Mouse (Mus musculus) stomach, postnatal 0 days (tissue): ENCODE data around the gene Mtch2. TPM values are rescaled to one million over a fixed set of nuclear protein-coding genes. Genes with fewer than 3 reads are reported as not detected.
"Not testable (repeated sequence)": the region's sequence is repeated elsewhere in the genome, so short reads cannot be mapped to it uniquely, and the experiment has no call there.

Source experiments
- ATAC-seq: fragments of 200-750 bp; cut with Nextera tagmentation; 2 replicates; pipeline ENCODE4 v1.8.0; 2017; ENCODE audit not compliant: low FRiP score, low TSS enrichment
- DNase-seq: peaks from one replicate; pipeline ENCODE4 v3.0.0-alpha.2; 2016; ENCODE audit warnings: low spot score
- H3K27ac ChIP-seq: fragments of 300-500 bp; sonication (generic); replicated peaks from 2 replicates; pipeline ENCODE4 v1.5.1; 2014; ENCODE audit warnings: mild to moderate bottlenecking, control low read depth
- H3K27me3 ChIP-seq: fragments of 300-500 bp; sonication (generic); 2 replicates; pipeline ENCODE4 v1.6.1; 2014; ENCODE audit warnings: low read length; ENCODE audit not compliant: control insufficient read depth, insufficient read depth
- H3K36me3 ChIP-seq: fragments of 300-500 bp; sonication (generic); 2 replicates; pipeline ENCODE4 v1.6.1; 2014; ENCODE audit warnings: low read length, mixed read lengths; ENCODE audit not compliant: control insufficient read depth, insufficient read depth
- H3K4me1 ChIP-seq: fragments of 300-500 bp; sonication (generic); replicated peaks from 2 replicates; pipeline ENCODE4 v1.6.1; 2014; ENCODE audit warnings: antibody characterized with exemption; ENCODE audit not compliant: control insufficient read depth, insufficient read depth
- H3K4me2 ChIP-seq: fragments of 300-500 bp; sonication (generic); replicated peaks from 2 replicates; pipeline ENCODE4 v1.6.1; 2014; ENCODE audit warnings: low read depth, mild to moderate bottlenecking, control low read depth, moderate library complexity
- H3K4me3 ChIP-seq: fragments of 300-500 bp; sonication (generic); 2 replicates; pipeline ENCODE4 v1.5.1; 2014; ENCODE audit warnings: low read depth, low read length, control low read depth
- H3K9ac ChIP-seq: fragments of 300-500 bp; sonication (generic); 2 replicates; pipeline ENCODE4 v1.6.1; 2014; ENCODE audit warnings: mild to moderate bottlenecking, low read length, control low read depth, mixed read lengths
- H3K9me3 ChIP-seq: fragments of 300-500 bp; sonication (generic); 2 replicates; pipeline ENCODE4 v1.6.1; 2016; ENCODE audit warnings: low read length; ENCODE audit not compliant: control insufficient read depth
- CTCF ChIP-seq: IDR thresholded peaks from 2 replicates; pipeline ENCODE4 v1.5.1; 2016; ENCODE audit warnings: antibody characterized with exemption, low read depth, mild to moderate bottlenecking, moderate library complexity
- EP300 ChIP-seq: optimal IDR thresholded peaks from 2 replicates; pipeline ENCODE3; 2016; ENCODE audit warnings: antibody characterized with exemption
- WGBS: fragments of 180-500 bp; shearing (Covaris S2); extraction: QIAGEN DNeasy Blood & Tissue Kit; methylation state at CpG from one replicate; pipeline ENCODE4 v1.1.7; 2014; 5-methylcytosine and 5-hydroxymethylcytosine counted together
- polyA plus RNA-seq: library from polyadenylated mRNA; unstranded; fragments of >200 nt; fragmentation: Nextera tagmentation; extraction: Ambion mirVana; gene quantifications from 2 replicates; pipeline ENCODE4 v1.2.1, GENCODE M21; 2015

The Mtch2 gene
- polyA plus RNA-seq, 1 experiment from 2014 or later = 151 TPM

GRCm38 (mm10) chr2:90886436-90886835, 39.5 kb downstream of the Mtch2 start:
- no peak for TF ChIP-seq EP300
- TF ChIP-seq CTCF = no peak
- ATAC-seq = no peak
- Histone ChIP-seq H3K27me3 (no peaks in the 10 kb centered on the region), H3K9me3 (no peaks in the 10 kb centered on the region), H3K27ac (no peak overlapping the region), H3K4me3 (0 out of 2 replicates have a peak overlapping the region, but pooled peaks have one; percentile 42), H3K9ac (no peak overlapping the region), H3K36me3 (no peaks in the 10 kb centered on the region), H3K4me2 (peak overlapping the region; percentile 88), H3K4me1 (0 out of 2 replicates have a peak, but pooled peaks cover 4% of the 10 kb centered on the region)
- DNase-seq = no peak
- 33% methylated on average over 6 of the region's 6 CpGs for WGBS

GRCm38 (mm10) chr2:90887627-90888026, 40.7 kb downstream of the Mtch2 start:
- Histone ChIP-seq H3K4me2 (no peak overlapping the region), H3K9ac (no peak overlapping the region), H3K27me3 (no peaks in the 10 kb centered on the region), H3K27ac (no peak overlapping the region), H3K9me3 (no peaks in the 10 kb centered on the region), H3K4me1 (0 out of 2 replicates have a peak, but pooled peaks cover 4% of the 10 kb centered on the region), H3K36me3 (no peaks in the 10 kb centered on the region), H3K4me3 (no peak overlapping the region)
- DNase-seq (no peak), ATAC-seq (no peak)
- TF ChIP-seq CTCF (no peak), EP300 (no peak)
- WGBS = 63% methylated on average over 5 of the region's 5 CpGs

GRCm38 (mm10) chr2:90889550-90890548, 42.9 kb downstream of the Mtch2 start:
- peak overlapping the region; percentile 61 for H3K27ac ChIP-seq
- whole genome bisulfite sequencing = 3% methylated on average over 128 of the region's 133 CpGs
- peak overlapping the region; percentile 64 for H3K9ac ChIP-seq
- ATAC-seq = peak; percentile 87
- H3K4me2 ChIP-seq = peak overlapping the region; percentile 73
- H3K4me1 ChIP-seq = 0 out of 2 replicates have a peak, but pooled peaks cover 4% of the 10 kb centered on the region
- H3K27me3 ChIP-seq = no peaks in the 10 kb centered on the region
- H3K4me3 ChIP-seq = peak overlapping the region; percentile 53
- peak; percentile 79 for DNase-seq
- no peaks in the 10 kb centered on the region for H3K36me3 ChIP-seq
- TF ChIP-seq CTCF (peak; percentile 29; the same call in 1 of the 2 replicates), EP300 (no peak)
- no peaks in the 10 kb centered on the region for H3K9me3 ChIP-seq

- H3K36me3 ChIP-seq = peaks cover 7% of the 10 kb centered on the region; the same call in 1 of the 2 replicates
- H3K27me3 ChIP-seq = no peaks in the 10 kb centered on the region
- H3K4me1 ChIP-seq = 0 out of 2 replicates have a peak, but pooled peaks cover 4% of the 10 kb centered on the region
- H3K4me2 ChIP-seq = no peak overlapping the region
- 74% methylated on average over 6 of the region's 6 CpGs for WGBS
- TF ChIP-seq EP300 = no peak
- no peak for TF ChIP-seq CTCF
- DNase-seq = peak; percentile 33
- no peaks in the 10 kb centered on the region for H3K9me3 ChIP-seq
- no peak overlapping the region for H3K4me3 ChIP-seq
- ATAC-seq = no peak
- no peak overlapping the region for H3K27ac ChIP-seq
- no peak overlapping the region for H3K9ac ChIP-seq
Measured at GRCm38 (mm10) chr2:90893673-90894298, 46.8 kb downstream of the Mtch2 start.

- 85% methylated on average over 3 of the region's 3 CpGs for WGBS
- ATAC-seq, H3K4me1 ChIP-seq, DNase-seq, H3K36me3 ChIP-seq, H3K4me3 ChIP-seq, H3K9ac ChIP-seq, H3K4me2 ChIP-seq, H3K27me3 ChIP-seq, H3K9me3 ChIP-seq, H3K27ac ChIP-seq: not testable (repeated sequence)
Measured at GRCm38 (mm10) chr2:90894299-90894677, 47.3 kb downstream of the Mtch2 start.
